ENCODE assay signal across 4 mouse cellular contexts in the genomic region with DNA sequence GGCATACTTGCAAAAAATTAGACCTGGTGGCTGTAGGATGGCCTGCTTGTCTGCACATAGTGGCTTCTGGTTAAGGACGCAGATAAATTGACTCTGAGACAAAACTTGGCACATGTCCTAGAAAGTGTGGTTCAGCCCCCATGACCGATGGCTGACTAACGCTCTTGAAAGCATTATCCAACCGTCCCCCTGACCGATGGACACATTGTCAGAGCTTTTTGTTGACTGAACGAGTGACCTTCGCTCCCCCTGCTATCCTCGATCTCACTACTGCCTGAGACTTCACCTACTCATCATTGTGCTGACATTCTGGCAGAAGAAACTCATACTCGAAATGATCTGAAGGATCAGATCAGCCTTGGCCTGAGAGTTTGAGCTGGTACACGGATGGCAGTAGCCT. TPM values are rescaled to one million over a fixed set of nuclear protein-coding genes. Genes with fewer than 3 reads are reported as not detected.
DNase-seq lines count a peak whose midpoint lies in the region.

No protein-coding gene starts in this region.

- DNase-seq in adrenal gland, adult (ENCODE audit: inconsistent age in 2 of 2, low spot score in 1 of 2), result peak; percentile 50 to 72
- DNase-seq in adrenal gland, adult 2 months, result peak; percentile 32
- DNase-seq in adrenal gland, adult 8-10 months, result peak; percentile 41
- DNase-seq in heart, adult 11 months, result peak; percentile 89

RNA-seq across cellular contexts. Expression of a gene that starts 28.9 kb away (rescaled TPM):
- total RNA-seq in adrenal gland, adult 2 months (2021), result 10 to 100 TPM; 17.4 to 31.8 TPM
- 1.00 and 1.1 TPM in 2 replicates for polyA plus RNA-seq in adrenal gland, adult 2 months (2012; rRNA removed)
- total RNA-seq in adrenal gland, adult 8-10 months (2022), result 10 to 100 TPM; 21.1 to 29.4 (median 28.0) TPM

RNA-seq across cellular contexts. Expression of a gene that starts 59.4 kb away (rescaled TPM):
- total RNA-seq in adrenal gland, adult 2 months (2021), result 10 to 100 TPM; 24.8 to 27.5 TPM
- polyA plus RNA-seq in adrenal gland, adult 2 months (2012; rRNA removed), result 2.2 and 3.6 TPM in 2 replicates
- 10 to 100 TPM in 3 of 4 experiments, 1 to 10 TPM in 1; 8.0 to 29.2 (median 11.0) TPM for total RNA-seq in adrenal gland, adult 8-10 months (2022)

Comparison
In these comparisons a context has a peak if more than half of its experiments do, and no peak if none do; other contexts are left out.
1. Peak in every context shown above with its lines: DNase-seq.
2. DNase-seq: peak in every context shown above with its lines; median percentile 89 in heart, adult 11 months; 61 in adrenal gland, adult; 41 in adrenal gland, adult 8-10 months; 32 in adrenal gland, adult 2 months.